Mouse (Mus musculus): ENCODE data around the gene Wbp1.

The Wbp1 gene

GRCm38 (mm10) chr6:83140044-83140443, 18.7 kb upstream of the Wbp1 start:
- DNase-seq (ENCODE audit: low spot score) = no peak

- DNase-seq (ENCODE audit: low spot score) = no peak
Measured at GRCm38 (mm10) chr6:83138056-83138455, 16.7 kb upstream of the Wbp1 start.

- peak; percentile 88 for DNase-seq (ENCODE audit: low spot score)
Measured at GRCm38 (mm10) chr6:83137576-83137950, 16.2 kb upstream of the Wbp1 start.

GRCm38 (mm10) chr6:83136881-83137575, 15.7 kb upstream of the Wbp1 start:
- DNase-seq (ENCODE audit: low spot score) = peak; percentile 74

- DNase-seq (ENCODE audit: low spot score) = no peak
Measured at GRCm38 (mm10) chr6:83136291-83136880, 15.0 kb upstream of the Wbp1 start.

GRCm38 (mm10) chr6:83135571-83136161, 14.3 kb upstream of the Wbp1 start:
- DNase-seq (ENCODE audit: low spot score) = peak; percentile 39

GRCm38 (mm10) chr6:83134951-83135513, 13.7 kb upstream of the Wbp1 start, which contains the start of gene Rtkn:
TSS of gene Rtkn (plus strand) at chr6:83135463.
- DNase-seq (ENCODE audit: low spot score) = no peak

GRCm38 (mm10) chr6:83134226-83134625, 12.9 kb upstream of the Wbp1 start:
- no peak for DNase-seq (ENCODE audit: low spot score)

GRCm38 (mm10) chr6:83132176-83132919, 11.0 kb upstream of the Wbp1 start:
- DNase-seq (ENCODE audit: low spot score) = no peak

GRCm38 (mm10) chr6:83131469-83132034, 10.2 kb upstream of the Wbp1 start:
- no peak for DNase-seq (ENCODE audit: low spot score)

- DNase-seq (ENCODE audit: low spot score) = no peak
Measured at GRCm38 (mm10) chr6:83127419-83127818, 6.1 kb upstream of the Wbp1 start.

- DNase-seq (ENCODE audit: low spot score) = no peak
Measured at GRCm38 (mm10) chr6:83125331-83125730, 4.0 kb upstream of the Wbp1 start, which contains the start of gene Ino80b. TSS of gene Ino80b (minus strand) at chr6:83125431.

- peak; percentile 89 for DNase-seq (ENCODE audit: low spot score)
Measured at GRCm38 (mm10) chr6:83124851-83125312, 3.5 kb upstream of the Wbp1 start.

- DNase-seq (ENCODE audit: low spot score) = no peak
Measured at GRCm38 (mm10) chr6:83122961-83123360, 1.6 kb upstream of the Wbp1 start.

GRCm38 (mm10) chr6:83121863-83122710, 728 bp upstream of the Wbp1 start:
- no peak for DNase-seq (ENCODE audit: low spot score)

- peak; percentile 42 for DNase-seq (ENCODE audit: low spot score)
Measured at GRCm38 (mm10) chr6:83119734-83120051, 1.7 kb downstream of the Wbp1 start.

- peak; percentile 19 for DNase-seq (ENCODE audit: low spot score)
Measured at GRCm38 (mm10) chr6:83118825-83119733, 2.3 kb downstream of the Wbp1 start.

- DNase-seq (ENCODE audit: low spot score) = no peak
Measured at GRCm38 (mm10) chr6:83118369-83118768, 3.0 kb downstream of the Wbp1 start.

- peak; percentile 24 for DNase-seq (ENCODE audit: low spot score)
Measured at GRCm38 (mm10) chr6:83117616-83118015, 3.7 kb downstream of the Wbp1 start.

- no peak for DNase-seq (ENCODE audit: low spot score)
Measured at GRCm38 (mm10) chr6:83117165-83117438, 4.3 kb downstream of the Wbp1 start.
